9 mouse cellular contexts compared by ENCODE assay signal in genomic region chr11:72540437-72540836, GRCm38 (mm10). TPM values are rescaled to one million over a fixed set of nuclear protein-coding genes. Genes with fewer than 3 reads are reported as not detected.
A peak's percentile ranks its signal among the peaks of the same experiment; 100 is the strongest.
DNase-seq lines count a peak whose midpoint lies in the region; ATAC-seq and TF ChIP-seq lines count a peak whose summit lies in the region.
"Had no signal": no experiment of that assay in that cellular context is flagged by ENCODE, and none has a peak within 500 bp of the region (broad histone marks: within the 10 kb centered on the region; RNA-seq: fewer than 3 reads in every experiment).

No protein-coding gene starts in this region.

- TF ChIP-seq POLR2A in MEL (IDR thresholded peaks at IDR 0.05; ENCODE audit: control insufficient read depth in 1 of 2, insufficient read depth in 1 of 2, low read depth in 1 of 2, low read length in 2 of 2, poor library complexity in 1 of 2): no peak

- TF ChIP-seq RAD21 in MEL (IDR thresholded peaks at IDR 0.05; ENCODE audit: low read depth, low read length): no peak

- H3K4me3 ChIP-seq in kidney, embryonic 14.5 days (ENCODE audit: low read length): no peak overlapping the region
- no peak overlapping the region for H3K4me3 ChIP-seq in MEL (ENCODE audit: control insufficient read depth in 1 of 2, insufficient read depth in 1 of 2, low read depth in 2 of 2, low read length in 2 of 2)
- no peak overlapping the region for H3K4me3 ChIP-seq in liver, embryonic 11.5 days (ENCODE audit: low read depth, low read length)
- H3K4me3 ChIP-seq: liver, embryonic 15.5 days had no signal

- no peak overlapping the region for H3K9ac ChIP-seq in kidney, embryonic 14.5 days (ENCODE audit: low read depth, low read length)
- no peak overlapping the region for H3K9ac ChIP-seq in MEL (ENCODE audit: control insufficient read depth, low read depth, low read length, poor library complexity, severe bottlenecking)
- no peak overlapping the region for H3K9ac ChIP-seq in liver, embryonic 11.5 days (ENCODE audit: low read depth, low read length)
- H3K9ac ChIP-seq: liver, embryonic 15.5 days had no signal

- no peak for TF ChIP-seq EP300 in MEL (IDR thresholded peaks at IDR 0.05; ENCODE audit: low read depth in 1 of 2, low read length in 2 of 2)

- 88% methylated on average over 6 of the region's 6 CpGs for WGBS in kidney, embryonic 14.5 days
- WGBS in liver, embryonic 11.5 days: 82% methylated on average over 6 of the region's 6 CpGs

- H3K9me3 ChIP-seq in kidney, embryonic 14.5 days (ENCODE audit: control insufficient read depth, low read length): no peaks in the 10 kb centered on the region
- no peaks in the 10 kb centered on the region for H3K9me3 ChIP-seq in MEL (replicated peaks; ENCODE audit: insufficient read depth, low read length)
- H3K9me3 ChIP-seq in liver, embryonic 11.5 days (ENCODE audit: control insufficient read depth, low read length): no peaks in the 10 kb centered on the region
- H3K9me3 ChIP-seq: liver, embryonic 15.5 days had no signal

- ATAC-seq in kidney, embryonic 14.5 days (ENCODE audit: low FRiP score, low TSS enrichment): no peak
- peak; percentile 38; the same call in 1 of the 2 replicates for ATAC-seq in granulocyte monocyte progenitor cell, adult 5-6 weeks (replicated peaks; ENCODE audit: poor library complexity, severe bottlenecking)
- no peak for ATAC-seq in liver, embryonic 11.5 days (replicated peaks; ENCODE audit: low FRiP score)

- no peaks in the 10 kb centered on the region for H3K4me1 ChIP-seq in kidney, embryonic 14.5 days (ENCODE audit: control insufficient read depth, insufficient read depth, low read length)
- peaks cover 2 to 10% of the 10 kb centered on the region in 2 experiments; a peak in 3 of 4 replicates for H3K4me1 ChIP-seq in MEL (ENCODE audit: control insufficient read depth in 1 of 2, insufficient read depth in 2 of 2, low read length in 2 of 2)
- peaks cover 13% of the 10 kb centered on the region for H3K4me1 ChIP-seq in liver, embryonic 11.5 days (replicated peaks; ENCODE audit: control insufficient read depth, insufficient read depth, low read length)

- no peaks in the 10 kb centered on the region for H3K27me3 ChIP-seq in kidney, embryonic 14.5 days (ENCODE audit: control insufficient read depth, insufficient read depth, low read length)
- no peaks in the 10 kb centered on the region for H3K27me3 ChIP-seq in MEL (ENCODE audit: control insufficient read depth in 1 of 2, insufficient read depth in 2 of 2, low read length in 2 of 2)
- no peaks in the 10 kb centered on the region for H3K27me3 ChIP-seq in liver, embryonic 11.5 days (replicated peaks; ENCODE audit: control insufficient read depth, insufficient read depth, low read length)
- H3K27me3 ChIP-seq: liver, embryonic 15.5 days had no signal

- H3K36me3 ChIP-seq in kidney, embryonic 14.5 days (ENCODE audit: control insufficient read depth, insufficient read depth, low read length): no peaks in the 10 kb centered on the region
- peaks cover 0 to 10% of the 10 kb centered on the region in 2 experiments; a peak in 2 of 4 replicates for H3K36me3 ChIP-seq in MEL (ENCODE audit: control insufficient read depth in 1 of 2, insufficient read depth in 2 of 2, low read length in 2 of 2)
- no peaks in the 10 kb centered on the region for H3K36me3 ChIP-seq in liver, embryonic 11.5 days (ENCODE audit: control insufficient read depth, insufficient read depth, low read length)
- H3K36me3 ChIP-seq: liver, embryonic 15.5 days had no signal

- H3K4me2 ChIP-seq in kidney, embryonic 14.5 days (replicated peaks; ENCODE audit: low read depth, low read length): no peak overlapping the region
- H3K4me2 ChIP-seq in liver, embryonic 11.5 days: no peak overlapping the region
- H3K4me2 ChIP-seq: liver, embryonic 15.5 days had no signal

- TF ChIP-seq CTCF in MEL (IDR thresholded peaks at IDR 0.05 in 2 of 3, conservative IDR thresholded peaks at IDR 0.05 in 1 of 3; ENCODE audit: control insufficient read depth in 1 of 3, insufficient read depth in 1 of 3, low read depth in 2 of 3, low read length in 3 of 3, poor library complexity in 1 of 3, severe bottlenecking in 1 of 3): no peak

- H3K27ac ChIP-seq in kidney, embryonic 14.5 days (ENCODE audit: low read depth, low read length): no peak overlapping the region
- no peak overlapping the region for H3K27ac ChIP-seq in MEL (ENCODE audit: control insufficient read depth, low read depth, low read length)
- H3K27ac ChIP-seq in liver, embryonic 11.5 days (ENCODE audit: low read depth, low read length): no peak overlapping the region
- H3K27ac ChIP-seq: liver, embryonic 15.5 days had no signal

- no peaks in the 10 kb centered on the region for H3K79me2 ChIP-seq in MEL (ENCODE audit: control insufficient read depth, insufficient read depth, low read length, poor library complexity)

- DNase-seq in kidney, adult 8-10 months: peak; percentile 31 to 34
- peak; percentile 25 for DNase-seq in MEL (ENCODE audit: low read depth, low spot score)
- DNase-seq in brain, adult 2 months (ENCODE audit: low read depth, low spot score): peak; percentile 63
- DNase-seq in liver, embryonic 11.5 days (ENCODE audit: low spot score): no peak
- DNase-seq in embryo, embryonic 10 days (ENCODE audit: low spot score): no peak
- no peak for DNase-seq in thymus, postnatal 14 days

TF ChIP-seq in MEL, 35 proteins besides CTCF, POLR2A, EP300 and RAD21:
- TF ChIP-seq MAFK (IDR thresholded peaks at IDR 0.05; ENCODE audit: borderline replicate concordance, low read depth, low read length) (no peak), MAX (IDR thresholded peaks at IDR 0.05; ENCODE audit: low read length) (no peak), MYB (IDR thresholded peaks at IDR 0.05; ENCODE audit: low read depth, low read length) (no peak), BHLHE40 (IDR thresholded peaks at IDR 0.05; ENCODE audit: borderline replicate concordance, low read depth, low read length) (no peak), USF1 (IDR thresholded peaks at IDR 0.05; ENCODE audit: low read depth, low read length) (no peak), NELFE (IDR thresholded peaks at IDR 0.05; ENCODE audit: low read depth, low read length) (no peak), CHD2 (IDR thresholded peaks at IDR 0.05; ENCODE audit: low read length) (no peak), MXI1 (IDR thresholded peaks at IDR 0.05; ENCODE audit: low read depth, low read length) (no peak), HCFC1 (IDR thresholded peaks at IDR 0.05; ENCODE audit: low read depth, low read length) (no peak), NRF1 (IDR thresholded peaks at IDR 0.05; ENCODE audit: insufficient read depth, low read depth, low read length, poor library complexity, severe bottlenecking) (no peak), JUND (IDR thresholded peaks at IDR 0.05; ENCODE audit: low read depth, low read length) (no peak), SMC3 (IDR thresholded peaks at IDR 0.05; ENCODE audit: low read depth, low read length) (no peak), ZC3H11A (IDR thresholded peaks at IDR 0.05; ENCODE audit: low read depth, low read length) (no peak), RCOR1 (IDR thresholded peaks at IDR 0.05; ENCODE audit: low read depth, low read length) (no peak), ELF1 (IDR thresholded peaks at IDR 0.05; ENCODE audit: low read depth, low read length) (no peak)
TF ChIP-seq in MEL: peak in this region for 0.

RNA-seq across cellular contexts. Expression of gene Spns3, which starts 9.9 kb away (rescaled TPM):
- 0.20 and 0.29 TPM in 2 replicates for polyA plus RNA-seq in kidney, embryonic 14.5 days (2014; fragmentation: Nextera tagmentation; extraction: Ambion mirVana)
- total RNA-seq in MEL (2012; rRNA removed): 5.2 and 10.6 TPM in 2 replicates
- polyA plus RNA-seq in MEL (2012; ENCODE audit: insufficient read depth in 1 of 2, insufficient read length in 2 of 2, low read depth in 1 of 2, low replicate concordance in 2 of 2, missing spikeins in 1 of 2): 10 to 100 TPM in 1 of 2 experiments, not detected in 1; 12.7 TPM
- total RNA-seq in granulocyte monocyte progenitor cell, adult 5-6 weeks (2014; fragmentation: Nextera tagmentation): 32.1 and 46.2 TPM in 2 replicates
- total RNA-seq in granulocyte monocyte progenitor cell, adult 5-6 weeks (2017): 21.8 and 23.0 TPM in 2 replicates
- 1.9 and 2.0 TPM in 2 replicates for polyA plus RNA-seq in liver, embryonic 11.5 days (2014; fragmentation: Nextera tagmentation; extraction: Ambion mirVana)

RNA-seq across cellular contexts. Expression of gene Spns2, which starts 50.7 kb away (rescaled TPM):
- 2.0 and 2.4 TPM in 2 replicates for polyA plus RNA-seq in kidney, embryonic 14.5 days (2014; fragmentation: Nextera tagmentation; extraction: Ambion mirVana)
- 0.33 and 0.58 TPM in 2 replicates for total RNA-seq in MEL (2012; rRNA removed)
- polyA plus RNA-seq in MEL (2012; ENCODE audit: insufficient read depth in 1 of 2, insufficient read length in 2 of 2, low read depth in 1 of 2, low replicate concordance in 2 of 2, missing spikeins in 1 of 2): 1 to 10 TPM in 1 of 2 experiments, not detected in 1; 3.0 TPM
- 27.1 and 41.2 TPM in 2 replicates for total RNA-seq in granulocyte monocyte progenitor cell, adult 5-6 weeks (2014; fragmentation: Nextera tagmentation)
- 5.6 TPM in 2 replicates for total RNA-seq in granulocyte monocyte progenitor cell, adult 5-6 weeks (2017)
- polyA plus RNA-seq in liver, embryonic 11.5 days (2014; fragmentation: Nextera tagmentation; extraction: Ambion mirVana): 20.0 and 21.0 TPM in 2 replicates

Comparison
In these comparisons a context has a peak if more than half of its experiments do, and no peak if none do; other contexts are left out.
1. DNase-seq: peak in kidney, adult 8-10 months (2 of 2), MEL (single experiment) and brain, adult 2 months (single experiment); none in liver, embryonic 11.5 days (single experiment), embryo, embryonic 10 days (single experiment) and thymus, postnatal 14 days (single experiment).